Mouse (Mus musculus) lung, postnatal 10 days (tissue): ENCODE measurements at regions not wholly inside any gene's neighbourhood (a gene's known extent, or its start where the extent isn't known, plus 50 kb on each side); places are given as distances from the start of the nearest gene placed in this dataset.

Source experiments
- DNase-seq: peaks from one replicate; pipeline ENCODE4 v3.0.0; 2021

DNA sequence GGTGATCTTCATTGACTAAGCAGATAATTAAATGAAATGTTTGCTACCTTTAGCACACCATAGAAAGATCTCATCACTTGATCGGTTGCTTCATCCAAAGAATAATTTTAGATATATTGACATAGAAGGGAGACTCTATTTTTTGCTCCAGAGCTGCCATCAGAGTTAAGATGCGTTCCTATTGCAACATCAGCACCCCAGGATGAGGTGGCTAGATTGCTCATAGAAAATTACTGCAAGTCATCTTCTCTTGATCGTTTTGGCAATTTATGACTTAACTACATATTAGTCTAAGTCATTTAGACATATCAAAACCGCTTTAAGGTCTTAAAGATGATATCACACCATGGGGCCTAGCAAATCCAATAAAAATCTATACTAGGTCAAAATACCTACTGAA lies 778.0 kb upstream of the Celf2 start:
- no peak for DNase-seq

DNA sequence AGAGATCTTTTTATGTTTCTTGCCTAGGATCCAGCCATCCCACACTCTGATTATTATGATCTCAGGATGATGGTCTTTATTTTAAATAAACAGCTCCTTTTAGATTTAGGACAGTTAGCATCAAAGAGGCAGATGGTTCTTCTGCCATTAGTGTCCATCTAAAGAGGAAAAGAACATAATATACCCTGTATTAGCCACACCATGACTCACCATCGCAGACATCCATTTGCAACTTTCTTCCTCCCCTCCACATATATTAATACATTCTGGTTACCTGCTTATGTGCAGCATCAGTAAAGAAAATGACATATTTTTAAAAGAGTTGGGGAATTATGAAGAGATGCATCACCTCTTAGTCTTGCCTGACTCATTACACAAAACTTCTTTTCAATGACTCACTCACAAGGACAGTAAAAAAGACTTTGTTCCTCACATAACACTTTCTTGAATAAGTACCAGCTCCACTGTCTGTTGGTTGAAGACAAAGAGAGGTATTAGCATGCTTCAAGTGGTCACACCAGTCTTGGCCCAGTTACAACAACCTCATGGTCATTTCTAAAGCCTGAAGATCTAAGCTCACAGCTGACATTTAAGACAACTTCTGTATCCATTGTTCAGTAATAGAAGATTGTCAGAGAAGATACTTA lies 766.9 kb upstream of the Celf2 start:
- DNase-seq: no peak
